Mouse (Mus musculus): ENCODE measurements around the gene Sergef. TPM values are rescaled to one million over a fixed set of nuclear protein-coding genes. Genes with fewer than 3 reads are reported as not detected.

Gene Sergef
- polyA plus RNA-seq, 1 experiment from 2014 or later = 7.5 TPM

DNA sequence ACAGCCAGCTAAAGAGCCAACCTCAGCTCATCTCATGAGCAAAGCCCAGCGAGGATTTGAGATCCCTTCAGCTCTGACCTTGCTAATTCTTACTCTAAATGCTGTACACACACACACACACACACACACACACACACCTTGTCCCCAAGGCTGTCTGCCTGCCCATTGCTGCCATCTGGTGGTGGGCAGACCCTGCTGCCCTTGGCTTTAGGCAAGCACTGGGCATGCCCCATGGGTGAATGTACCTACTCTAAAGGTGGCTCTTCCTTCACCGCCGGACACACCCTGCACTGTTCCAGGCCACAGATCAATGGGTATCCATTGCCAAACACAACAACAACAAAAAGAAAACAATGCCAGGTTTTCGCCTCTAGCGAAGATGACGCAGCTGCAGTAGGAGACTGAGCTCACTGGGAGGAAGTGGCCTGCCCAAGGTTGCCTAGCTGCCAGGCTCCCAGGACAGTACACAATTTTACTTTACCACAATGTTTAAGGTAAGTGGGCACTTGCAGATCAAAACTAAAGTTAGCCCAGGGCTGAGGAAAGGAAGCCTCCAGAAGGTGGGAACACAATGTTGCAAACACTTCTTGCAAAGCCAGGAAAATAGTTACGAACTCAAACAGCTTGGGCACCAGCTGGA, 33.1 kb downstream of the Sergef start:
- no peak overlapping the region for H3K9ac ChIP-seq (ENCODE audit: low read depth, low read length)
- H3K36me3 ChIP-seq (ENCODE audit: control insufficient read depth, insufficient read depth) = no peaks in the 10 kb centered on the region
- H3K4me3 ChIP-seq (ENCODE audit: low read depth, low read length) = no peak overlapping the region
- peak; percentile 96 for TF ChIP-seq CTCF (IDR thresholded peaks at IDR 0.05; ENCODE audit: low read depth)
- H3K27me3 ChIP-seq (replicated peaks; ENCODE audit: control insufficient read depth, insufficient read depth, low read length) = no peaks in the 10 kb centered on the region
- H3K27ac ChIP-seq (ENCODE audit: low read depth, low read length) = no peak overlapping the region
- no peak overlapping the region for H3K4me2 ChIP-seq (replicated peaks; ENCODE audit: low read depth)
- no peaks in the 10 kb centered on the region for H3K4me1 ChIP-seq (replicated peaks; ENCODE audit: control insufficient read depth, insufficient read depth, low read length)
- peak; percentile 36; the same call in 1 of the 2 replicates for ATAC-seq
- 80% methylated on average over 7 of the region's 7 CpGs for WGBS
- H3K9me3 ChIP-seq (ENCODE audit: control insufficient read depth) = no peaks in the 10 kb centered on the region

GRCm38 (mm10) chr7:46603051-46603450, 36.6 kb downstream of the Sergef start:
- TF ChIP-seq CTCF (IDR thresholded peaks at IDR 0.05; ENCODE audit: low read depth) = no peak
- no peak overlapping the region for H3K4me3 ChIP-seq (ENCODE audit: low read depth, low read length)
- no peaks in the 10 kb centered on the region for H3K4me1 ChIP-seq (replicated peaks; ENCODE audit: control insufficient read depth, insufficient read depth, low read length)
- no peaks in the 10 kb centered on the region for H3K9me3 ChIP-seq (ENCODE audit: control insufficient read depth)
- no peaks in the 10 kb centered on the region for H3K27me3 ChIP-seq (replicated peaks; ENCODE audit: control insufficient read depth, insufficient read depth, low read length)
- H3K9ac ChIP-seq (ENCODE audit: low read depth, low read length) = no peak overlapping the region
- H3K36me3 ChIP-seq (ENCODE audit: control insufficient read depth, insufficient read depth) = no peaks in the 10 kb centered on the region
- no peak overlapping the region for H3K4me2 ChIP-seq (replicated peaks; ENCODE audit: low read depth)
- no peak overlapping the region for H3K27ac ChIP-seq (ENCODE audit: low read depth, low read length)
- no peak for ATAC-seq
- 80% methylated on average over 7 of the region's 7 CpGs for WGBS

DNA sequence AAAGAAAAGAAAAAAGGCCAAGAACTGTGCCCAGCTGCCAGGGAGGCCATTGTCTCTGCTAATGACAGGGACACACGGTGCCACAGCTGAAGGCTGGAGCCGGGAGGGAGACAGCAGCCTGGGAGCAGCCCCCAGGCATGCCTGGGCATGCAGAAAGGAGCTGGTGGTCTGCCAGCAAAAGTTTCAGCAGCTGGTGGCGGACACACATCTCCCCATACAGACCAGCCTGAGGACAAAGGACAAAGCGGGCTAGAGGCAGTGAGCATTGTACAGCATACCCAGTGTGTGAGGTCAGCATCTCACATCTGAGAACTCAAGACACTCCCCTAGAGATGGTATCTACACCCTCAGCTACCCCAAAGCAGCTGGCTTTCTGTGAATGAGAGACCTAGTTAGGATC, 37.5 kb downstream of the Sergef start:
- H3K9ac ChIP-seq (ENCODE audit: low read depth, low read length) = no peak overlapping the region
- no peak for ATAC-seq
- H3K36me3 ChIP-seq (ENCODE audit: control insufficient read depth, insufficient read depth) = no peaks in the 10 kb centered on the region
- H3K4me1 ChIP-seq (replicated peaks; ENCODE audit: control insufficient read depth, insufficient read depth, low read length) = no peaks in the 10 kb centered on the region
- TF ChIP-seq CTCF (IDR thresholded peaks at IDR 0.05; ENCODE audit: low read depth) = no peak
- 75% methylated on average over 4 of the region's 4 CpGs for WGBS
- H3K27me3 ChIP-seq (replicated peaks; ENCODE audit: control insufficient read depth, insufficient read depth, low read length) = no peaks in the 10 kb centered on the region
- H3K27ac ChIP-seq (ENCODE audit: low read depth, low read length) = no peak overlapping the region
- H3K9me3 ChIP-seq (ENCODE audit: control insufficient read depth) = no peaks in the 10 kb centered on the region
- H3K4me3 ChIP-seq (ENCODE audit: low read depth, low read length) = no peak overlapping the region
- H3K4me2 ChIP-seq (replicated peaks; ENCODE audit: low read depth) = no peak overlapping the region

DNA sequence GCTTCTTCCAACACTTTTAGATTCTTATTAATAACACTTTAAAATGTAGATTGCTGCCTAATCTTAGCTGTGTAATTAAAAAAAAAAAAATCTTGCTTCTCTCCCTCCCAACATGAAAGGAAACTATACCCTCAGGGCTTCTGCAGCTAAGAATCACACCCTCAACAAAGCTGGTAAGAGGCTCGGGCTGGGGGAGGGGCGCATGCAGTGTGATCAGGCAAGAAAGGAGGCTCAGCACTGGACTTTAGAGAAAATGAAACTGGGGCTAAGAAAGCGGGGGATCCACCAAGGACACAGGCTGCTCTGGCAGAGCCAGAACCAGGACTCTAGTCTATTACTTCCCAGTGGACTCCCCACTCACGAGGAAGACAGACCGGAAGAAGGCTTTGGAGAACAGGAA, 38.5 kb downstream of the Sergef start:
- Histone ChIP-seq H3K9me3 (ENCODE audit: control insufficient read depth) (no peaks in the 10 kb centered on the region), H3K4me1 (replicated peaks; ENCODE audit: control insufficient read depth, insufficient read depth, low read length) (no peaks in the 10 kb centered on the region), H3K27me3 (replicated peaks; ENCODE audit: control insufficient read depth, insufficient read depth, low read length) (no peaks in the 10 kb centered on the region), H3K36me3 (ENCODE audit: control insufficient read depth, insufficient read depth) (no peaks in the 10 kb centered on the region), H3K4me2 (replicated peaks; ENCODE audit: low read depth) (no peak overlapping the region), H3K27ac (ENCODE audit: low read depth, low read length) (no peak overlapping the region), H3K4me3 (ENCODE audit: low read depth, low read length) (no peak overlapping the region), H3K9ac (ENCODE audit: low read depth, low read length) (no peak overlapping the region)
- 62% methylated on average over 5 of the region's 5 CpGs for WGBS
- TF ChIP-seq CTCF (IDR thresholded peaks at IDR 0.05; ENCODE audit: low read depth) = no peak
- ATAC-seq = no peak

DNA sequence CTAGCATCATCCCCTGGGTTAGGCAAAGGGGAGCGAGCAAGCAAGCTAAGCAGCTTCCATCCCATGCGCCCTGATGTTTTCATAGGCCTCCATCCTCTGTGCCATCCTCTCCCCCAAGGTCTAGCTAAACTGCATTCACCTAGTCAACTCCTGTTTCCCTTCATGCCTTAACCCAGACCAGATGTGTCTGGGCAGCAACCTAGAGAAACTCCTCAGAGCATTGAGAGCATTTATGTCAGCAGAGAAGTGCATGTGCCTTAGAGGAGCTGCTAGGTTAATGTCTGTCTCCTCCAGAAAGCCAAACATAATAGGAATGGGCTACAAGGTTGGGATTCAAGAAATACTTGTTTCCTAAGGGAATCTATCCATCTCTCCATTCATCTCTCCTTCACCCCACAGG, 42.6 kb downstream of the Sergef start:
- Histone ChIP-seq H3K27ac (ENCODE audit: low read depth, low read length) (no peak overlapping the region), H3K9ac (ENCODE audit: low read depth, low read length) (no peak overlapping the region), H3K4me2 (replicated peaks; ENCODE audit: low read depth) (no peak overlapping the region), H3K9me3 (ENCODE audit: control insufficient read depth) (no peaks in the 10 kb centered on the region), H3K27me3 (replicated peaks; ENCODE audit: control insufficient read depth, insufficient read depth, low read length) (no peaks in the 10 kb centered on the region), H3K4me1 (replicated peaks; ENCODE audit: control insufficient read depth, insufficient read depth, low read length) (no peaks in the 10 kb centered on the region), H3K4me3 (ENCODE audit: low read depth, low read length) (no peak overlapping the region), H3K36me3 (ENCODE audit: control insufficient read depth, insufficient read depth) (no peaks in the 10 kb centered on the region)
- no peak for ATAC-seq
- no peak for TF ChIP-seq CTCF (IDR thresholded peaks at IDR 0.05; ENCODE audit: low read depth)
- WGBS = 98% methylated on average over 2 of the region's 2 CpGs

DNA sequence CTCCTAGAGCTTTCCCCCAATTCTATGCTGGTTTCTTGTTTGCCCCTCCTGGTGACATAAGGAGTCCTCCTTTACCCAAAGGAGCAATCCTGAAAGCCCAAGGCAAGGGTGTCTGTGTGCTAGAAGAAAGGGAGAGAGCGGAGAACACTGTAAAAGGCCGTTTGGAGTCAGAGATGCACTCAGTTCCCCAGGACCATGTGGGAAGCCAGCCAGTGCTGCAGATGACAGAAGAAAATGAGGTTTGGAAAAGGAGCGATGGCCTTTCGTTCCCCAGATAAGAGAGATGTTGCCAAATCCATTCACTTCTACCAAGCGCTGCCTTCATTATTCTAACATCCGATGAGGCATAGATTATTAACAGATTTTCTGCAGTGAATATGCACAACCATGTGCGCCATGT, 48.1 kb downstream of the Sergef start:
- 90% methylated on average over 7 of the region's 7 CpGs for WGBS

More for the DNA sequence above, 48.1 kb downstream of the Sergef start:
- Histone ChIP-seq H3K4me3 (ENCODE audit: low read depth, low read length) (no peak overlapping the region), H3K9ac (ENCODE audit: low read depth, low read length) (no peak overlapping the region), H3K27ac (ENCODE audit: low read depth, low read length) (no peak overlapping the region), H3K4me1 (replicated peaks; ENCODE audit: control insufficient read depth, insufficient read depth, low read length) (no peaks in the 10 kb centered on the region), H3K9me3 (ENCODE audit: control insufficient read depth) (no peaks in the 10 kb centered on the region), H3K27me3 (replicated peaks; ENCODE audit: control insufficient read depth, insufficient read depth, low read length) (no peaks in the 10 kb centered on the region), H3K4me2 (replicated peaks; ENCODE audit: low read depth) (no peak overlapping the region), H3K36me3 (ENCODE audit: control insufficient read depth, insufficient read depth) (no peaks in the 10 kb centered on the region; the same call in 1 of the 2 replicates)
- ATAC-seq = no peak
- no peak for TF ChIP-seq CTCF (IDR thresholded peaks at IDR 0.05; ENCODE audit: low read depth)
